Mouse (Mus musculus): ENCODE data around the gene Mettl2. TPM values are rescaled to one million over a fixed set of nuclear protein-coding genes. Genes with fewer than 3 reads are reported as not detected.

Gene Mettl2
- polyA plus RNA-seq, 1 experiment from 2014 or later, result 51.7 TPM

GRCm38 (mm10) chr11:105144084-105144483 is 17.9 kb downstream of the Mettl2 start:
- 81% methylated on average over 3 of the region's 3 CpGs for WGBS
- peaks cover 27% of the 10 kb centered on the region for H3K36me3 ChIP-seq
- ATAC-seq (ENCODE audit: low FRiP score, low read depth), result no peak
- H3K4me1 ChIP-seq, result no peaks in the 10 kb centered on the region
- no peaks in the 10 kb centered on the region for H3K27me3 ChIP-seq
- no peak overlapping the region for H3K9ac ChIP-seq
- H3K4me3 ChIP-seq, result no peak overlapping the region
- H3K4me2 ChIP-seq (replicated peaks), result no peak overlapping the region
- no peaks in the 10 kb centered on the region for H3K9me3 ChIP-seq
- H3K27ac ChIP-seq, result no peak overlapping the region

GRCm38 (mm10) chr11:105144508-105145210 is 18.4 kb downstream of the Mettl2 start:
- Histone ChIP-seq H3K36me3 (peaks cover 21% of the 10 kb centered on the region), H3K27me3 (no peaks in the 10 kb centered on the region), H3K27ac (no peak overlapping the region), H3K4me3 (no peak overlapping the region), H3K9ac (no peak overlapping the region), H3K4me1 (no peaks in the 10 kb centered on the region), H3K9me3 (no peaks in the 10 kb centered on the region), H3K4me2 (replicated peaks) (no peak overlapping the region)
- no peak for ATAC-seq (ENCODE audit: low FRiP score, low read depth)
- 58% methylated on average over 11 of the region's 11 CpGs for WGBS

DNA sequence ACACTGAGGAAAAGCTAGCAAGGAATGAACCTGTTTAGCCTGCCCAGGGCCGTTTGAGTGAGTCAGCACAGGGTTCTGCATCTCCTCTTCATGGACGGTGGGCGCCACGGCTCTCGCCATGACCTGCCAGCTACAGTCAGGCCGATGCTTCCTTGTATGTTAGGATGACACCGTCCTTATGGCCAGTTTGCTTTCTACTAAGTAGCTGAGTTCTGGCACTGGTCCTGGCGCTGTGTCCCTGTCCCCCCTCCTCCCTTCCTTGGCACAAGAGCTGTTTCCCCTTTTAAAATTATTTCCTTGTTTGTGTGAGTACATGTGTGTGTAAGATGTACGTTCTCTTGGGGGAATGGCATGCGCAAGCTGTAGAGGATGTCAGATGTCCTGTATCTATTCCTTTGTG is 19.0 kb downstream of the Mettl2 start:
- no peak overlapping the region for H3K4me2 ChIP-seq (replicated peaks)
- no peak overlapping the region for H3K9ac ChIP-seq
- no peaks in the 10 kb centered on the region for H3K9me3 ChIP-seq
- no peak for ATAC-seq (ENCODE audit: low FRiP score, low read depth)
- 0 out of 2 replicates have a peak, but pooled peaks cover 2% of the 10 kb centered on the region for H3K27me3 ChIP-seq
- peaks cover 15% of the 10 kb centered on the region for H3K36me3 ChIP-seq
- H3K4me1 ChIP-seq, result no peaks in the 10 kb centered on the region
- 85% methylated on average over 10 of the region's 10 CpGs for WGBS
- H3K4me3 ChIP-seq, result no peak overlapping the region
- no peak overlapping the region for H3K27ac ChIP-seq

DNA sequence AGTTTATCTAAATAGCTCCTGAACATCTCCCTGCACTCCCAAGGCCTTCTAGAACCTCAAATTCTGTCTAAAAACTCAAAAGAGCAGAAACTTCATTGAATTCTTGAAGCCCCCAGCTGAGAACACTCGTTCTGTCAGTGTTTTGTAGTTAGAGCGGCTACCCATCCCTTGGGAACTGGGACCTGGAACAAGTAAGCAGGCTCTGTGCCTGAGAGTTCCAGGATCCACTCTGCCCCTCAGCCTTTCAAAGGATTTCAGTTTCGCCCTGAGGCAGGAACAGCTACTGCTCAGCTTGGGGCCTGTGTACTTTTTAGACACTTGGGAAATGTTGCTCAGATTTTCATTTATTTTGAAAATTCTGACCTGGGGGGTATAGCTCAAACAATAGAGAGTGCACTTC is 20.4 kb downstream of the Mettl2 start, which contains the start of gene Gm10842:
Gm10842 (plus strand) TSS at position 301 of the 400 bp plus-strand sequence.
- Histone ChIP-seq H3K27ac (no peak within 1 kb of the TSS), H3K4me1 (peaks cover 8% of the 10 kb centered on the region), H3K9ac (no peak within 1 kb of the TSS), H3K4me3 (no peak within 1 kb of the TSS), H3K4me2 (replicated peaks) (no peak within 1 kb of the TSS), H3K27me3 (peaks cover 10% of the 10 kb centered on the region), H3K9me3 (no peaks in the 10 kb centered on the region), H3K36me3 (peaks cover 4% of the 10 kb centered on the region; the same call in 1 of the 2 replicates)
- 68% methylated on average over 3 of the region's 3 CpGs for WGBS
- no peak for ATAC-seq (ENCODE audit: low FRiP score, low read depth)

GRCm38 (mm10) chr11:105149353-105149752 is 23.1 kb downstream of the Mettl2 start:
- WGBS, result 78% methylated on average over 3 of the region's 3 CpGs
- H3K9me3 ChIP-seq, result no peaks in the 10 kb centered on the region
- ATAC-seq (ENCODE audit: low FRiP score, low read depth), result no peak

DNA sequence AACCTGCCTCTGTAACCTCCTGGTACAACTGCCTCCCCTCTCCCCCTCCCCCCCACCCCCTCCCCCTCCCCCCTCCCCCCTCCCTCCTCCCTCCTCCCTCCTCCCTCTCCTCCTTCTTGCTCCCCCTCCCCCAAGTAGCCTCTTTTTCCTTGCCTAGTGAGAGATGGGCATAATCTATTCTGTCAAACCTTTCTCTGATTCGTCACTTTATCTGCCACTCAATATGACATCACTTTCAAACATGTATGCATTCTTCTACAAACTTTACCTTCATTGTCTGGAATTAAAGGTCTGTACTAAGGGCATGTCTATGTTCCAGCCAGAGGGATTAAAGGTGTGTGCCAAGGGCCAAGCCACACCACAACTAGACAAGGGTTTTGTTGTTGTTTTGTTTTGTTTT is 23.5 kb downstream of the Mettl2 start:
- H3K9ac ChIP-seq, result no peak overlapping the region
- H3K27me3 ChIP-seq, result peaks cover 16% of the 10 kb centered on the region
- H3K9me3 ChIP-seq, result no peaks in the 10 kb centered on the region
- no peaks in the 10 kb centered on the region for H3K36me3 ChIP-seq
- no peak overlapping the region for H3K27ac ChIP-seq
- H3K4me2 ChIP-seq (replicated peaks), result no peak overlapping the region
- H3K4me1 ChIP-seq, result peaks cover 28% of the 10 kb centered on the region
- WGBS, result 95% methylated on average over 1 of the region's 1 CpGs
- no peak for ATAC-seq (ENCODE audit: low FRiP score, low read depth)
- H3K4me3 ChIP-seq, result no peak overlapping the region

More at GRCm38 (mm10) chr11:105149353-105149752, 23.1 kb downstream of the Mettl2 start:
- H3K4me2 ChIP-seq (replicated peaks), result no peak overlapping the region
- H3K27ac ChIP-seq, result no peak overlapping the region
- no peaks in the 10 kb centered on the region for H3K36me3 ChIP-seq
- no peak overlapping the region for H3K4me3 ChIP-seq
- peaks cover 28% of the 10 kb centered on the region for H3K4me1 ChIP-seq
- H3K27me3 ChIP-seq, result peaks cover 13% of the 10 kb centered on the region
- H3K9ac ChIP-seq, result no peak overlapping the region

GRCm38 (mm10) chr11:105150691-105151090 is 24.5 kb downstream of the Mettl2 start:
- Histone ChIP-seq H3K9ac (no peak overlapping the region), H3K4me1 (peaks cover 28% of the 10 kb centered on the region), H3K27me3 (peaks cover 20% of the 10 kb centered on the region), H3K9me3 (no peaks in the 10 kb centered on the region), H3K4me2 (replicated peaks) (no peak overlapping the region; the same call in 1 of the 2 replicates), H3K27ac (no peak overlapping the region), H3K36me3 (no peaks in the 10 kb centered on the region), H3K4me3 (no peak overlapping the region)
- WGBS, result 42% methylated on average over 4 of the region's 4 CpGs
- ATAC-seq (ENCODE audit: low FRiP score, low read depth), result no peak

DNA sequence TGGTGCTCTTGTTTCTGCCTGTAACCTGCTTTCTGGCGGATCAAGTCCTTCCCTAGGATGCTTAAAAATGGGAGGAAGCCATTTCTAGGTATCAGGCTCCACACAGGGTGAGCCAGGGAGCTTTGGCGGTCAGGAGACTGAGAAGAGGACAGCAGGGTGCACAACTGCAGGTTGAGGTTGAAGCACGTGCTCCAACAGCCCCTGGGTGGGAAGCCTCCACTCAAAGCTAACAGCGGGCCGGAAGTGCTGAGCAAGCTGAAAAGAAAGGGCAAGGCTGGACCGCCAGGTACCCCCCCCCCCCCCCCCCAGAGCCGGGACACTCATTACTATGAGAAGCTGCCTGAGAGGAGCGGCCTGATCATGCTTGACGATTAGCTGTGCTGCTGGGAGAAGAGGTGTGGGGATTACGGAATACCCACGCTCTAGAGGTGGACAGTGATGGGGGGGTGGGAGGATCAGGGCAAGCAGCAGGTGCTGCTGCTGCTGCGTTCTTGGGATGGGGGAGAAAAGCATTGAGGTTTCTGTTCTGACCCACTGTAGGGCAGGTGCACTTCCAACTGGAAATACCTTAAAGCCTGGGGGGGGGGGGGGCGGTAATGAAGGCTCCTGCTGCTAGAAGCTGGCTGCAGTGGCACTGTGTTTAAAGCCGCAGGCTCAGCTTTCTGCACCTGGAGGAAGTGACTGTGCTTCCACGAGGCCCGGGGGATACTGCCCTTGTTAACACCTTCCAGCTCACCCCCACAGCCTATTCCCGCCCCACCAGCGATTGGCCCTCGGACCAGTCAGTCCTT is 25.2 kb downstream of the Mettl2 start:
- H3K9me3 ChIP-seq, result no peaks in the 10 kb centered on the region
- no peak overlapping the region for H3K9ac ChIP-seq
- no peak overlapping the region for H3K27ac ChIP-seq
- H3K4me1 ChIP-seq, result peaks cover 28% of the 10 kb centered on the region
- peak overlapping the region; percentile 44 for H3K4me2 ChIP-seq (replicated peaks)
- no peak overlapping the region for H3K4me3 ChIP-seq
- WGBS, result 12% methylated on average over 18 of the region's 19 CpGs
- H3K36me3 ChIP-seq, result no peaks in the 10 kb centered on the region
- peaks cover 24% of the 10 kb centered on the region for H3K27me3 ChIP-seq
- ATAC-seq (ENCODE audit: low FRiP score, low read depth), result peak; percentile 76

GRCm38 (mm10) chr11:105152017-105152300 is 25.7 kb downstream of the Mettl2 start:
- Histone ChIP-seq H3K4me2 (replicated peaks) (peak overlapping the region; percentile 44), H3K4me1 (peaks cover 28% of the 10 kb centered on the region), H3K4me3 (no peak overlapping the region), H3K9ac (no peak overlapping the region), H3K27ac (no peak overlapping the region), H3K27me3 (peaks cover 29% of the 10 kb centered on the region), H3K9me3 (0 out of 2 replicates have a peak, but pooled peaks cover 2% of the 10 kb centered on the region), H3K36me3 (no peaks in the 10 kb centered on the region)
- no peak for ATAC-seq (ENCODE audit: low FRiP score, low read depth)
- WGBS, result 79% methylated on average over 2 of the region's 4 CpGs

DNA sequence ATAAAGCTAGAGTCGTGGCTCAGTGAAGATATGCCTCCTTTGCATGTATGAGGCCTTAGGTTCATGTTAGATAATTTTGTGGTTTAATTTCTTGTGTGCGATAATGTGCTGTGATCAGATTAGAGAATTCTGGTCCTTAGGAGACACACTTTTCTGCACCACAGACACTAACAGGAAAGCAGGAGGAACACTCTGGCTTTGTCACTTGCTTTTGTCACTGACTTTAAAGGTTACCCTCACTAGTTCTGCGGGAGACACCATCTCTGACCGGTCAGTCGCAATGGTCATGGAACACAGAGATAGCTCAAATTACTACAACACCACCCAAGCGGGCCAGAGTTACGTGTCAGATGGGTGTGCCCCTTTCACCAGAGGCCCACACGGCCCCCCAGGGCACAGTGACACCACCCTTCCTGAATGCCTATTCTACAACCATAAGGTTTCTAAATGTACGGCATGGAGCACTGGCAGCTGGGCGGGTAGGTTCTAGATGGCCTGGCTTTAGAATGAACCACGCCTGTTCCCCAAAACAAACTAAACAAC is 26.2 kb downstream of the Mettl2 start:
- no peak overlapping the region for H3K9ac ChIP-seq
- H3K27me3 ChIP-seq, result peaks cover 31% of the 10 kb centered on the region
- ATAC-seq (ENCODE audit: low FRiP score, low read depth), result no peak
- H3K9me3 ChIP-seq, result 0 out of 2 replicates have a peak, but pooled peaks cover 3% of the 10 kb centered on the region
- no peak overlapping the region for H3K27ac ChIP-seq
- H3K4me1 ChIP-seq, result peaks cover 28% of the 10 kb centered on the region
- H3K4me3 ChIP-seq, result no peak overlapping the region
- 55% methylated on average over 11 of the region's 11 CpGs for WGBS
- no peaks in the 10 kb centered on the region for H3K36me3 ChIP-seq
- H3K4me2 ChIP-seq (replicated peaks), result no peak overlapping the region

DNA sequence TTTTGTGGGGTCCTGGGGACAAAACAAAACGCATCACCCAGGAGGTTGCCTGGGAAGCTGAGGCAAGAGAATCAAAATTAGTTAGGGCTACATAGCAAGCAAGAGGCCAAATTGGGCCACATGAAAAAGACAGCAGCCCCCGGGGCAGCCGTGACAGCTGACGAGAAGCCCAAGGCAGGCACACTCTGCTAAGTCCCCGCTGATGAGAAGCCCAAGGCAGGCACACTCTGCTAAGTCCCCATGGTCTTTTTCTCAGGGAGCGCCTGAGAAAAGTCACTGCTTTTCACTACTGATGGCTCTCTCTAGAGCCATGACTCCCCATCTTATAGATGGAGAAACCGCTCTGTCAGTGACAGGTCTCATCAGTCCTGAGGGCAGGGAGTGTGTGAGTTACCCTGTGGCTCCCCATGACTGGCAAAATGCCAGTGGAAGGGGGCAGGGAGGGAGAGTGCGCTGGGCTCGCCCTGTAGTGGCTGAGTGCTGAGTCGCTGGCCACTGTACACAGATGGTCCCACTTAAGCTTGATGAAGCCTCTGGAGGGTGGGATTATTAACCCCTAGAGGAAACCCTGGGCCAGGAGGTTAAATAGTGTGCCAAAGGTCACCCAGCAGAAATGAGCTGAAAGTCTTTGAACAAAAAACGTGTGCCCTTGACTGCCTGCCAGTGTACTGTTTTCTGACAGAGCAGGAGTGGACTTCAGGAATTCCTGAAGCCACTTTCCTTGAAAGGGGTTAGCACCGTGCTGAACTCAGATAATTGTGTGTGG is 27.0 kb downstream of the Mettl2 start:
- Histone ChIP-seq H3K4me1 (peaks cover 28% of the 10 kb centered on the region), H3K27me3 (peaks cover 33% of the 10 kb centered on the region), H3K9me3 (0 out of 2 replicates have a peak, but pooled peaks cover 3% of the 10 kb centered on the region), H3K4me2 (replicated peaks) (0 out of 2 replicates have a peak overlapping the region, but pooled peaks have one; percentile 14), H3K4me3 (no peak overlapping the region), H3K27ac (no peak overlapping the region), H3K36me3 (no peaks in the 10 kb centered on the region), H3K9ac (no peak overlapping the region; the same call in 1 of the 2 replicates)
- peak; percentile 68 for ATAC-seq (ENCODE audit: low FRiP score, low read depth)
- 10% methylated on average over 12 of the region's 12 CpGs for WGBS

Measured in limb, embryonic 13.5 days (tissue).